In the genomic region with DNA sequence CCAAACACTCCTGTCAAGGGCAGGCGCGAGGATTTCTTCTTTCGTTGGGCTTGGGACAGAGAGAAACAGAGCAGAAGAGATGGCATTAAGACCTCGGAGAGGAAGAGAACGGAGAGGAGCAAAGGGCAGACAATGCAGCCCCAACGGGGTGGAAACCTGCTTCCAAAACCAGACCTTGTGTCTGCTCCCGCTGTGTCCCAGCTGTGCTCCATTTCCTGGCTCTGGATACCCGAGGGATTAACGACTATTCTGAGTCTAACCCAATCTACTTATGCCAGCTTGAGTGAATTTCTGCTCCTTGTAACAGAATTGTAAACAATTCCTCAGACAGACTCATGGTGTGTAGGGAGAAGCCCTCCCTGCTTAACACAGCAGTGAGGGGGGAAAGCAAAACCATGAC, we compare ENCODE assay signal across 9 mouse cellular contexts. TPM values are rescaled to one million over a fixed set of nuclear protein-coding genes. Genes with fewer than 3 reads are reported as not detected.
DNase-seq lines count a peak whose midpoint lies in the region; ATAC-seq lines count a peak whose summit lies in the region.
"Had no signal": no experiment of that assay in that cellular context is flagged by ENCODE, and none has a peak within 500 bp of the region (broad histone marks: within the 10 kb centered on the region; RNA-seq: fewer than 3 reads in every experiment).

No protein-coding gene starts in this region.

- H3K27ac ChIP-seq in lung, embryonic 15.5 days, result peak overlapping the region; percentile 42; the same call in 1 of the 2 replicates
- peak overlapping the region; percentile 66 for H3K27ac ChIP-seq in hindbrain, embryonic 12.5 days

- no peaks in the 10 kb centered on the region for H3K9me3 ChIP-seq in lung, embryonic 15.5 days
- H3K9me3 ChIP-seq in hindbrain, embryonic 12.5 days (replicated peaks), result no peaks in the 10 kb centered on the region

- ATAC-seq in lung, embryonic 15.5 days (ENCODE audit: borderline replicate concordance, extremely low read depth, low FRiP score, low TSS enrichment), result no peak
- ATAC-seq in hindbrain, embryonic 12.5 days (ENCODE audit: low FRiP score), result no peak

- H3K4me2 ChIP-seq in lung, embryonic 15.5 days, result no peak overlapping the region
- no peak overlapping the region; the same call in 1 of the 2 replicates for H3K4me2 ChIP-seq in hindbrain, embryonic 12.5 days (replicated peaks)

- H3K4me3 ChIP-seq in lung, embryonic 15.5 days, result no peak overlapping the region
- no peak overlapping the region for H3K4me3 ChIP-seq in hindbrain, embryonic 12.5 days

- DNase-seq in embryo, embryonic 10 days (ENCODE audit: low spot score), result peak; percentile 55
- DNase-seq in embryo, embryonic 9.5 days (ENCODE audit: extremely low spot score), result no peak
- no peak for DNase-seq in lung, adult 18-20 months
- DNase-seq in retina, embryonic 14.5 days (ENCODE audit: low spot score), result peak; percentile 72
- no peak for DNase-seq in urinary bladder, adult 2 months (ENCODE audit: low spot score)
- DNase-seq in adrenal gland, adult 2 months, result no peak
- DNase-seq: right cerebral cortex, postnatal 4 days had no signal

- WGBS in lung, embryonic 15.5 days, result 26% methylated on average over 9 of the region's 9 CpGs
- WGBS in hindbrain, embryonic 12.5 days, result 22% methylated on average over 9 of the region's 9 CpGs

- H3K9ac ChIP-seq in lung, embryonic 15.5 days, result no peak overlapping the region
- no peak overlapping the region for H3K9ac ChIP-seq in hindbrain, embryonic 12.5 days

- no peaks in the 10 kb centered on the region for H3K36me3 ChIP-seq in lung, embryonic 15.5 days
- H3K36me3 ChIP-seq in hindbrain, embryonic 12.5 days, result no peaks in the 10 kb centered on the region

- H3K27me3 ChIP-seq in lung, embryonic 15.5 days, result no peaks in the 10 kb centered on the region
- H3K27me3 ChIP-seq in hindbrain, embryonic 12.5 days, result no peaks in the 10 kb centered on the region

- peaks cover 57% of the 10 kb centered on the region for H3K4me1 ChIP-seq in lung, embryonic 15.5 days
- peaks cover 57% of the 10 kb centered on the region for H3K4me1 ChIP-seq in hindbrain, embryonic 12.5 days

RNA-seq across cellular contexts. Expression of a gene that starts 51.3 kb away (rescaled TPM):
- 128 and 138 TPM in 2 replicates for polyA plus RNA-seq in lung, embryonic 15.5 days (2015; fragmentation: Nextera tagmentation; extraction: Ambion mirVana)
- polyA plus RNA-seq in hindbrain, embryonic 12.5 days (2016; fragmentation: Nextera tagmentation; extraction: Ambion mirVana), result 109 and 118 TPM in 2 replicates
- 36.0 and 48.4 TPM in 2 replicates for polyA plus RNA-seq in urinary bladder, adult 2 months (2012; rRNA removed)
- total RNA-seq in adrenal gland, adult 2 months (2021), result 10 to 100 TPM; 76.3 to 86.1 TPM
- 1.7 TPM in 2 replicates for polyA plus RNA-seq in adrenal gland, adult 2 months (2012; rRNA removed)

RNA-seq across cellular contexts. Expression of a gene that starts 51.3 kb away (rescaled TPM):
- 21.8 and 22.4 TPM in 2 replicates for polyA plus RNA-seq in lung, embryonic 15.5 days (2015; fragmentation: Nextera tagmentation; extraction: Ambion mirVana)
- 15.4 and 18.0 TPM in 2 replicates for polyA plus RNA-seq in hindbrain, embryonic 12.5 days (2016; fragmentation: Nextera tagmentation; extraction: Ambion mirVana)
- 9.6 and 10.5 TPM in 2 replicates for polyA plus RNA-seq in urinary bladder, adult 2 months (2012; rRNA removed)
- 10 to 100 TPM; 18.1 to 21.3 TPM for total RNA-seq in adrenal gland, adult 2 months (2021)
- 10.4 and 13.0 TPM in 2 replicates for polyA plus RNA-seq in adrenal gland, adult 2 months (2012; rRNA removed)

Comparison
In these comparisons a context has a peak if more than half of its experiments do, and no peak if none do; other contexts are left out.
1. DNase-seq: peak in embryo, embryonic 10 days (single experiment) and retina, embryonic 14.5 days (single experiment); none in embryo, embryonic 9.5 days (single experiment), lung, adult 18-20 months (0 of 2), urinary bladder, adult 2 months (single experiment) and adrenal gland, adult 2 months (single experiment).
2. RNA of a gene that starts 51.3 kb away (polyA plus RNA-seq): 128 to 138 TPM in lung, embryonic 15.5 days, 109 to 118 TPM in hindbrain, embryonic 12.5 days and 36.0 to 48.4 TPM in urinary bladder, adult 2 months; 1.7 TPM in adrenal gland, adult 2 months; every median in the first group is over 10 times any median in the second.